Mouse (Mus musculus) CH12.LX (cell line): Measurements from ENCODE around the gene Medag. TPM values are rescaled to one million over a fixed set of nuclear protein-coding genes. Genes with fewer than 3 reads are reported as not detected.

ENCODE experiments used
- DNase-seq: peaks from one replicate; pipeline ENCODE4 v3.0.0-alpha.2; 2013; ENCODE audit errors: extremely low read depth
- H3K27ac ChIP-seq: 2 replicates; pipeline ENCODE4 v1.5.1; 2012; ENCODE audit warnings: low read depth, mild to moderate bottlenecking, control low read depth, moderate library complexity; ENCODE audit not compliant: insufficient read depth
- H3K27me3 ChIP-seq: replicated peaks from 2 replicates; pipeline ENCODE3; 2012; ENCODE audit warnings: inconsistent platforms
- H3K36me3 ChIP-seq, 2 experiments: replicated peaks in 1 of 2; 2 replicates each; pipeline versions ENCODE3 to v1.6.1; 2012; ENCODE audit warnings: inconsistent platforms in 1 of 2, low read length in 1 of 2, mild to moderate bottlenecking in 1 of 2, mixed read lengths in 1 of 2, moderate library complexity in 1 of 2; ENCODE audit not compliant: control insufficient read depth in 1 of 2, insufficient read depth in 1 of 2
- H3K4me1 ChIP-seq, 2 experiments: 2 replicates each; pipeline ENCODE4 v1.6.1; 2012; ENCODE audit warnings: inconsistent platforms in 1 of 2, moderate library complexity in 1 of 2; ENCODE audit not compliant: insufficient read depth in 2 of 2, control insufficient read depth in 1 of 2
- H3K4me2 ChIP-seq: 2 replicates; pipeline ENCODE4 v1.6.1; 2012; ENCODE audit warnings: low read depth, mild to moderate bottlenecking, control low read depth; ENCODE audit not compliant: poor library complexity, insufficient read depth, severe bottlenecking
- H3K4me3 ChIP-seq, 3 experiments: fragments of 150-350 bp in 1 of 3; sonication (generic) in 1 of 3; replicated peaks in 1 of 3; 2 replicates each; pipeline versions ENCODE3 to v1.5.1; 2011 to 2012; ENCODE audit warnings: low read depth in 2 of 3, low read length in 2 of 3, mild to moderate bottlenecking in 2 of 3, moderate library complexity in 2 of 3, control low read depth in 1 of 3, improper control_type of control experiment in 1 of 3, inconsistent platforms in 1 of 3, mixed read lengths in 1 of 3; ENCODE audit not compliant: poor library complexity in 1 of 3
- H3K79me2 ChIP-seq: replicated peaks from 2 replicates; pipeline ENCODE4 v1.6.1; 2012; ENCODE audit warnings: mild to moderate bottlenecking, moderate library complexity; ENCODE audit not compliant: control insufficient read depth, poor library complexity, insufficient read depth, severe bottlenecking; ENCODE audit errors: extremely low read depth
- H3K9ac ChIP-seq: 2 replicates; pipeline ENCODE4 v1.6.1; 2012; ENCODE audit warnings: low read depth, mild to moderate bottlenecking, control low read depth, moderate library complexity; ENCODE audit not compliant: insufficient read depth
- H3K9me3 ChIP-seq: replicated peaks from 2 replicates; pipeline ENCODE3; 2012; ENCODE audit warnings: low read length, inconsistent platforms, mixed read lengths
- CHD2 ChIP-seq: IDR thresholded peaks from 2 replicates; pipeline ENCODE4 v1.6.1; 2011; ENCODE audit warnings: low read length, improper control_type of control experiment
- CTCF ChIP-seq, 2 experiments: IDR thresholded peaks in 1 of 2; conservative IDR thresholded peaks in 1 of 2; 2 replicates each; pipeline ENCODE4 v1.5.1; 2011 to 2012; ENCODE audit warnings: low read depth in 2 of 2, low read length in 2 of 2, improper control_type of control experiment in 1 of 2, inconsistent platforms in 1 of 2, mild to moderate bottlenecking in 1 of 2, moderate library complexity in 1 of 2
- E2F4 ChIP-seq: IDR thresholded peaks from 2 replicates; pipeline ENCODE4 v1.6.1; 2011; ENCODE audit warnings: low read depth, low read length, improper control_type of control experiment; ENCODE audit not compliant: insufficient replicate concordance
- ELF1 ChIP-seq: IDR thresholded peaks from 2 replicates; pipeline ENCODE4 v1.6.1; 2014; ENCODE audit warnings: low read depth, mild to moderate bottlenecking, inconsistent platforms, low read length, improper control_type of control experiment
- EP300 ChIP-seq: IDR thresholded peaks from 2 replicates; pipeline ENCODE4 v1.6.1; 2011; ENCODE audit warnings: low read length, improper control_type of control experiment
- HCFC1 ChIP-seq: IDR thresholded peaks from 2 replicates; pipeline ENCODE4 v1.6.1; 2012; ENCODE audit warnings: low read depth, mild to moderate bottlenecking, inconsistent platforms, low read length, improper control_type of control experiment
- JUN ChIP-seq: IDR thresholded peaks from 2 replicates; pipeline ENCODE4 v1.6.1; 2011; ENCODE audit warnings: low read depth, mild to moderate bottlenecking, low read length, improper control_type of control experiment, moderate library complexity; ENCODE audit not compliant: insufficient read depth
- MAX ChIP-seq: IDR thresholded peaks from 2 replicates; pipeline ENCODE4 v1.6.1; 2011; ENCODE audit warnings: low read length, improper control_type of control experiment
- NRF1 ChIP-seq: IDR thresholded peaks from 2 replicates; pipeline ENCODE4 v1.6.1; 2014; ENCODE audit warnings: low read depth, mild to moderate bottlenecking, inconsistent platforms, low read length, improper control_type of control experiment, moderate library complexity
- PAX5 ChIP-seq: IDR thresholded peaks from 2 replicates; pipeline ENCODE4 v1.6.1; 2012; ENCODE audit warnings: low read length, inconsistent platforms, mixed read lengths
- POLR2AphosphoS2 ChIP-seq: IDR thresholded peaks from 2 replicates; pipeline ENCODE4 v1.6.1; 2011; ENCODE audit warnings: low read depth, low read length, improper control_type of control experiment
- SMC3 ChIP-seq: IDR thresholded peaks from 2 replicates; pipeline ENCODE4 v1.6.1; 2011; ENCODE audit warnings: low read depth, low read length, improper control_type of control experiment
- TBP ChIP-seq: conservative IDR thresholded peaks from 2 replicates; pipeline ENCODE4 v1.6.1; 2011; ENCODE audit warnings: low read depth, low read length, improper control_type of control experiment
- TCF12 ChIP-seq: IDR thresholded peaks from 2 replicates; pipeline ENCODE4 v1.6.1; 2014; ENCODE audit warnings: low read depth, mild to moderate bottlenecking, inconsistent platforms, low read length, improper control_type of control experiment
- UBTF ChIP-seq: IDR thresholded peaks from 2 replicates; pipeline ENCODE4 v1.6.1; 2012; ENCODE audit warnings: low read depth, mild to moderate bottlenecking, inconsistent platforms, low read length, improper control_type of control experiment, moderate library complexity
- USF1 ChIP-seq: IDR thresholded peaks from 2 replicates; pipeline ENCODE4 v1.6.1; 2014; ENCODE audit warnings: low read depth, mild to moderate bottlenecking, inconsistent platforms, low read length, improper control_type of control experiment
- ZC3H11A ChIP-seq: IDR thresholded peaks from 2 replicates; pipeline ENCODE4 v1.6.1; 2012; ENCODE audit warnings: low read depth, mild to moderate bottlenecking, inconsistent platforms, low read length, improper control_type of control experiment
- ZMIZ1 ChIP-seq: IDR thresholded peaks from 2 replicates; pipeline ENCODE4 v1.6.1; 2012; ENCODE audit warnings: low read depth, mild to moderate bottlenecking, inconsistent platforms, low read length, improper control_type of control experiment
- ZNF384 ChIP-seq: IDR thresholded peaks from 2 replicates; pipeline ENCODE4 v1.6.1; 2012; ENCODE audit warnings: low read depth, low read length, improper control_type of control experiment, inconsistent platforms
- dilution Hi-C: fragments of 300-500 bp; cut with MboI; formaldehyde crosslinking; loops from 2 replicates; pipeline ENCODE4 v1.14.3; 2020; ENCODE audit warnings: low sequenced_read_pairs; ENCODE audit not compliant: extremely low pct_unique_long_range_greater_than_20kb, extremely low pct_ligation_motif_present
- in situ Hi-C: fragments of 300-500 bp; cut with MboI; formaldehyde crosslinking; loops from 3 replicates; pipeline ENCODE4 v1.14.3; 2019; ENCODE audit warnings: low sequenced_read_pairs, low pct_ligation_motif_present, low pct_unique_long_range_greater_than_20kb, mixed read lengths
- polyA plus RNA-seq: library from polyadenylated mRNA; unstranded; fragments of >175 nt; gene quantifications from 2 replicates; pipeline ENCODE4 v1.2.1, GENCODE M21; 2012; ENCODE audit warnings: low read depth; ENCODE audit not compliant: insufficient read length
- total RNA-seq, 2 experiments: library from RNA; depleted of rRNA; stranded (reverse); fragments of 300-350 nt in 1 of 2; fragments of >200 nt in 1 of 2; gene quantifications; 2 replicates each; pipeline ENCODE4 v1.2.3; 2012 to 2014

Gene Medag
- total and polyA plus RNA-seq, 3 experiments = not detected

GRCm38 (mm10) chr5:149385228-149385961, 26.2 kb upstream of the Medag start:
- no peak for DNase-seq
- in situ Hi-C loops (no loop called here), dilution Hi-C loops (no loop called here)
- no peak overlapping the region for H3K27ac ChIP-seq
- H3K27me3 ChIP-seq = peaks cover 5% of the 10 kb centered on the region
- H3K4me1 ChIP-seq = no peaks in the 10 kb centered on the region; a peak in 1 of 4 replicates
- TF ChIP-seq E2F4 (no peak), SMC3 (no peak), CHD2 (no peak), POLR2AphosphoS2 (no peak), UBTF (no peak), MAX (no peak)
- H3K79me2 ChIP-seq = no peaks in the 10 kb centered on the region
- no peak overlapping the region for H3K4me2 ChIP-seq
- H3K9me3 ChIP-seq = no peaks in the 10 kb centered on the region
- no peak overlapping the region for H3K4me3 ChIP-seq
- H3K36me3 ChIP-seq = no peaks in the 10 kb centered on the region
- no peak overlapping the region for H3K9ac ChIP-seq

DNA sequence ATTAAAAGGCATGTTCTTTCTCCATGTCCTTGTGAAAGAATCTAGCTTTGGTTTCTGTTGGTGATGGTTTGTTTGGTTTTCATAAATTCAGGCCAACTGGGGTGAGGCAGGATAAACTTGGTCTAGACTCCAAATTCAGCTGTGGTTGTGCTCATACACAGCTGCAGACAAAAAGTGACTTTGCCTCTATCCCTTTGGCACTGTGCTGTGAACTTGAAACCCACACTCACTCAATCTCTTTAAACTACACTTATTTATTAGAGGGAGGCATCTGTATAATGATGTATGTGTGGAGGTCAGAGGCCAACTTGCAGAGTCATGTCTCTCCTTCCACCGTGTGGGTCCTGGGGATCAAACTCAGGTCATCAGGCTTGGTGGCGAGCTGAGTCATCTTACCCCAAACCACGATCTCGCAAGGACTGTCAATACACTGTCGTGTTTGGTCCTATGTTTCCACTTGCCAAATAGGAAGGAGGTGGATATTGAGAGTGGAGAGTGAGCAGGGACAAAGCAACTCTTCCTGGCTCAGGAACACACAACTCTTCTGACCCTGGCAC, 25.2 kb upstream of the Medag start:
- H3K4me1 ChIP-seq = no peaks in the 10 kb centered on the region
- dilution Hi-C loops = no loop called here
- no peaks in the 10 kb centered on the region for H3K79me2 ChIP-seq
- H3K9me3 ChIP-seq = no peaks in the 10 kb centered on the region
- TF ChIP-seq ZNF384 = no peak
- no peak for TF ChIP-seq CTCF (conservative IDR thresholded peaks at IDR 0.05 in 1 of 2, IDR thresholded peaks at IDR 0.05 in 1 of 2; ENCODE audit: low read depth in 2 of 2, low read length in 2 of 2)
- TF ChIP-seq ZC3H11A = no peak
- TF ChIP-seq MAX = no peak
- TF ChIP-seq USF1 = no peak
- TF ChIP-seq TBP = no peak
- TF ChIP-seq ELF1 = no peak
- TF ChIP-seq NRF1 = no peak
- no peak for TF ChIP-seq HCFC1
- no peak for TF ChIP-seq JUN
- no peak for TF ChIP-seq TCF12
- no peak for TF ChIP-seq EP300
- no peak for TF ChIP-seq ZMIZ1
- TF ChIP-seq PAX5 = no peak
- in situ Hi-C loops = no loop called here
- no peak overlapping the region for H3K4me3 ChIP-seq
- H3K36me3 ChIP-seq = no peaks in the 10 kb centered on the region
- no peak overlapping the region for H3K9ac ChIP-seq
- no peak for DNase-seq
- peaks cover 7% of the 10 kb centered on the region for H3K27me3 ChIP-seq
- H3K4me2 ChIP-seq = no peak overlapping the region
- H3K27ac ChIP-seq = no peak overlapping the region
